Mouse (Mus musculus): Measurements from ENCODE around the gene Bche.

DNA sequence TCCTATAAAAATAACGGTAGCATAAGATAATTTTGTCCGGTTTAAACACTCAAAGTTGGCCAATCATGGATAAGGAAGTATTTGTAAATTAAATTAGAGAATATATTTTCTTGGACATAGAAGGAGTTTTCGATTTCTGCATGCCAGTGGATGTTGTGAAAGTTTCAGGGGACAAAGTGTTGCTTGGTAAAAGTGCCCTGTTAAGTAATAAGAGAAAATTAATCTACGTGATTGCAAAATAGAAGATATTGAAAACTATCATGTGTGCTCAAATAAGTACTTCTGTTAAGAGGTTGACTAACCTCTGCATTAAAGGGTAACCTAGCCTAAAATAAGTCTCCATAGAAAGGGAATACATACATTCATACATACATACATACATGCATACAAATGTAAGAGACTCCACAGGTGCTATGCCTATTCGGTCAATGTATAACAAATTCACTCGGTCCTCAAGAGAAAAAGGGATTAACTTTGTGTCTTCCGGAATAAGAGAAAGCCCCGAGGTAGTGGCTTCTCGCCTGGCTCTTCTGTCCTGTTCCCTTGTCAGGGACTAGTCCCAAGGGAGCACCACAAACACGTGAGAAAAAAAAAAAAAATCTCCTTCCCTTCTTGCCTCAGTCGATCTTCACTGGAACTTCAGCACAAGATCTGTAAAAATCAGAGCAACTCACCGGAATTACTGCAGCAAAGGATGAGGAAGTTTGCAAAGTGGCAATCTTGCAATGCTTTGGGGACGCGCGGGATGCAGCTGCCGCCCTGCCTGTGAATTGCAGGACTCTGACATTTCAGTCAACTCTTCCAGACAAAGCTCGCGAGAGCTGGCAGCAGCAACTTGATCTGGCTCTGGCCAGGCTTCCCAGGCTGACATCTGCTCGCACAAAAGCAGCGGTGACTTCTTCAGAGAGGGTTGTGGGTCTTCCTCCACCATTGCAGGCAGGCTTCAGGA, 480 bp downstream of the Bche start:
- TF ChIP-seq POLR2A (IDR thresholded peaks at IDR 0.05; ENCODE audit: insufficient read length, low read depth) (no peak), TCF12 (IDR thresholded peaks at IDR 0.05; ENCODE audit: insufficient read depth, poor library complexity, severe bottlenecking) (no peak), USF1 (IDR thresholded peaks at IDR 0.05; ENCODE audit: low read depth) (no peak)
